Mouse (Mus musculus) C2C12 (cell line): ENCODE results near the gene Sat1.

Experiments used
- CTCF ChIP-seq: IDR thresholded peaks from one replicate; pipeline ENCODE4 v1.5.1; 2011; ENCODE audit not compliant: control insufficient read depth, insufficient read depth, insufficient read length
- FOSL1 ChIP-seq: IDR thresholded peaks from one replicate; pipeline ENCODE4 v1.8.0; 2011; ENCODE audit warnings: mild to moderate bottlenecking, low read length; ENCODE audit not compliant: poor library complexity, insufficient read depth, severe bottlenecking
- MAX ChIP-seq: IDR thresholded peaks from one replicate; pipeline ENCODE4 v1.6.1; 2011; ENCODE audit warnings: mild to moderate bottlenecking, control low read depth
- MYOD1 ChIP-seq: IDR thresholded peaks from one replicate; pipeline ENCODE4 v1.6.1; 2011; ENCODE audit warnings: low read depth; ENCODE audit not compliant: control insufficient read depth, insufficient read length
- MYOG ChIP-seq: IDR thresholded peaks from one replicate; pipeline ENCODE4 v1.6.1; 2011; ENCODE audit not compliant: control insufficient read depth, insufficient read length; ENCODE audit errors: extremely low read depth
- USF1 ChIP-seq: IDR thresholded peaks from one replicate; pipeline ENCODE4 v1.6.1; 2011; ENCODE audit warnings: low read depth, mild to moderate bottlenecking, control low read depth, moderate library complexity

DNA sequence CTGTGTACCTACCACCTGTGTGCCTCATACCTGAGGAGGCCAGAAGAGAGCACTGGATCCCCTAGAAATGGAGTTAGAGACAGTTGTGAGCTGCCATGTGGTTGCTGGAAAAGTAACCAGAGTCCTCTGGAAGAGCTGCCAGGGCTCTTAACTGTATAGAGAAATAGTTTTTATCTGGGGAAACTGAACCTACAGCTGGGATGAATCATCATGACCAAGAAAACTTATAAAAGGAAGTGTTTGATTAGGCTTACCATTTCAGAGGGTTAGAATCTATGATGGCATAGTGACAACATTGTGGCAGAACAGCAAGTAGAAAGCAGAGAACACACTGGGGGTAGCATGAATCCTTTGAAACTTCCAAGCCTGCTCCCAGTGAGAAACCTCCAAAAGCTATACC is 40.6 kb upstream of the Sat1 start:
- TF ChIP-seq CTCF (no peak), MYOD1 (no peak), USF1 (no peak), MAX (no peak), FOSL1 (no peak), MYOG (no peak)
